Mouse (Mus musculus) midbrain, embryonic 11.5 days (tissue): ENCODE measurements around the gene Nfe2. TPM values are rescaled to one million over a fixed set of nuclear protein-coding genes. Genes with fewer than 3 reads are reported as not detected.

Experiments
- ATAC-seq: fragments of 200-750 bp; cut with Nextera tagmentation; 2 replicates; pipeline ENCODE4 v1.8.0; 2017; ENCODE audit warnings: moderate TSS enrichment, moderate library complexity; ENCODE audit not compliant: low FRiP score
- DNase-seq: peaks from one replicate; pipeline ENCODE4 v3.0.0; 2015; ENCODE audit warnings: low spot score; ENCODE audit errors: missing footprints
- H3K27ac ChIP-seq: fragments of 300-500 bp; sonication (generic); 2 replicates; pipeline ENCODE4 v1.5.1; 2014; ENCODE audit warnings: low read depth, low read length
- H3K27me3 ChIP-seq: fragments of 300-500 bp; sonication (generic); 2 replicates; pipeline ENCODE4 v1.6.1; 2014; ENCODE audit warnings: mild to moderate bottlenecking, low read length, moderate library complexity, mixed read lengths; ENCODE audit not compliant: control insufficient read depth, insufficient read depth
- H3K36me3 ChIP-seq: fragments of 300-500 bp; sonication (generic); 2 replicates; pipeline ENCODE4 v1.6.1; 2014; ENCODE audit warnings: mild to moderate bottlenecking, low read length, moderate library complexity, mixed read lengths; ENCODE audit not compliant: control insufficient read depth, insufficient read depth
- H3K4me1 ChIP-seq: fragments of 300-500 bp; sonication (generic); 2 replicates; pipeline ENCODE4 v1.6.1; 2014; ENCODE audit warnings: low read length; ENCODE audit not compliant: control insufficient read depth, insufficient read depth
- H3K4me2 ChIP-seq: fragments of 300-500 bp; sonication (generic); 2 replicates; pipeline ENCODE4 v1.6.1; 2014; ENCODE audit warnings: mild to moderate bottlenecking, moderate library complexity
- H3K4me3 ChIP-seq: fragments of 300-500 bp; sonication (generic); 2 replicates; pipeline ENCODE4 v1.5.1; 2014; ENCODE audit warnings: low read depth, low read length
- H3K9ac ChIP-seq: fragments of 300-500 bp; sonication (generic); 2 replicates; pipeline ENCODE4 v1.6.1; 2014; ENCODE audit warnings: low read length
- H3K9me3 ChIP-seq: fragments of 300-500 bp; sonication (generic); 2 replicates; pipeline ENCODE4 v1.6.1; 2016; ENCODE audit warnings: low read length; ENCODE audit not compliant: control insufficient read depth
- WGBS: fragments of 180-500 bp; shearing (Covaris S2); extraction: QIAGEN DNeasy Blood & Tissue Kit; methylation state at CpG from one replicate; pipeline ENCODE4 v1.1.7; 2014; 5-methylcytosine and 5-hydroxymethylcytosine counted together
- polyA plus RNA-seq: library from polyadenylated mRNA; unstranded; fragments of >200 nt; fragmentation: Nextera tagmentation; extraction: Ambion mirVana; gene quantifications from 2 replicates; pipeline ENCODE4 v1.2.1, GENCODE M21; 2014

Gene Nfe2
- polyA plus RNA-seq, 1 experiment from 2014 or later: 6.9 TPM

DNA sequence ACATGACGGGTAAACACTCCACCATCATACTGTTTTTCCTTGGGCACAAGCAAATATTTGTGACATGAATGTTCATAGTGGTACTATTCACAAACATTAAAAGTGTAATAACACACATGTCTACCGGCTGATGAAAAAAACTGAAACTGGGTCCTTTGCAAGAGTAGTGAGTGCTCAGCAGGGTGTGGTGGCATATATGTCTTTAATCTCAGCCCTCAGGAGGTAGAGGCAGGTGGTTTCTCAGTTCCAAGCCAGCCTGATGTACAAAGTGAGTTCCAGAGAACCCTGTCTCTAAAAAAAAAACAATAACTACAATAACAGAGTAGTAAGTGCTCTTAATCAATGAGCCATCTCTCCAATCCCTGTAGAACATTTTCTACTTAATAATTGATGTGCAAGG is 6.6 kb upstream of the Nfe2 start:
- DNase-seq (no peak), ATAC-seq (no peak)
- H3K4me2 ChIP-seq: no peak overlapping the region
- H3K36me3 ChIP-seq: no peaks in the 10 kb centered on the region
- no peaks in the 10 kb centered on the region for H3K4me1 ChIP-seq
- no peak overlapping the region for H3K9ac ChIP-seq
- H3K4me3 ChIP-seq: no peak overlapping the region
- H3K9me3 ChIP-seq: no peaks in the 10 kb centered on the region
- H3K27ac ChIP-seq: no peak overlapping the region
- 88% methylated on average over 2 of the region's 2 CpGs for WGBS
- H3K27me3 ChIP-seq: no peaks in the 10 kb centered on the region

DNA sequence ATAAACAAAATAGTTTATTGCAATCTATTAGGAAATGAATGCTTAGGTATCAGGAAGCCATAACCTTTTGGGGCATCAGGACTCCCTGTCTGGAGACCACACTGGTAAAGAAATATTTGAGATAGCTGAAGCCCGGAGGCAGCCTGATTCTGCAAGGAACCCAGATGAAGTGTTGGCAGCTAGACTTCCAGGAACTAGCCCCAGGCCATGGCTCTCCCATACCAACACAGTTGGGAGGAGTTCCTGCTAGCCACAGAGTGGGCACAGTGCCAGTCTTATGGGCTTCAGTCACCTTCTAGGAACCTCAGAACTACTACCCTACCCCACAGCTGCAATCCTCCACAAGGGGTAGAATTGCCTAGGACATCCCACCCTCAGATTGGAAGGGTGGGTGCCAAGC is 1.8 kb upstream of the Nfe2 start:
- WGBS: 87% methylated on average over 1 of the region's 1 CpGs
- Histone ChIP-seq H3K36me3 (no peaks in the 10 kb centered on the region), H3K27ac (no peak overlapping the region), H3K4me3 (no peak overlapping the region), H3K27me3 (no peaks in the 10 kb centered on the region), H3K9ac (no peak overlapping the region), H3K9me3 (no peaks in the 10 kb centered on the region), H3K4me1 (peaks cover 10% of the 10 kb centered on the region; the same call in 1 of the 2 replicates), H3K4me2 (no peak overlapping the region)
- DNase-seq: no peak
- ATAC-seq: no peak

DNA sequence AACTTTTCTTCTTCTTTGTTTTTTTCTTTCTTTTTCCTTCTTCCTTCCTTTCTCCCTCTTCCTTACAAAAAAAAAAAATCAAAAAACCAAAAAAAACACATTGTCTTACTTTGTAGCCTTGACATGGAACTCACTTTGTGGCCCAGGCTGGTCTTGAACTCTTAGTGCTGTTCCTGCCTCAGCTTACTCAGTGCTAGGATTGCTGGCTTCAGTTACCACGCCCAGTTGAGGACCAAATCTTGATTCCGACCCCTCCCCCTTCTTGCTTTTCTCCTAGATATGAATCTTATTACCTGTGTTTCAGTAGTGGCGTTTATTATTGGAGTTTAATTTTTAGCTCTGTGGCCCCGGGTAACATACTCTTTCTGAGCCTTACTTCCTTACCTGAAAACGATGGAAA is 959 bp upstream of the Nfe2 start:
- no peaks in the 10 kb centered on the region for H3K36me3 ChIP-seq
- no peak overlapping the region for H3K9ac ChIP-seq
- H3K4me2 ChIP-seq: no peak overlapping the region
- peaks cover 14% of the 10 kb centered on the region; the same call in 1 of the 2 replicates for H3K4me1 ChIP-seq
- ATAC-seq: no peak
- H3K27ac ChIP-seq: no peak overlapping the region
- H3K27me3 ChIP-seq: no peaks in the 10 kb centered on the region
- WGBS: 88% methylated on average over 5 of the region's 5 CpGs
- H3K4me3 ChIP-seq: no peak overlapping the region
- no peak for DNase-seq
- H3K9me3 ChIP-seq: no peaks in the 10 kb centered on the region

DNA sequence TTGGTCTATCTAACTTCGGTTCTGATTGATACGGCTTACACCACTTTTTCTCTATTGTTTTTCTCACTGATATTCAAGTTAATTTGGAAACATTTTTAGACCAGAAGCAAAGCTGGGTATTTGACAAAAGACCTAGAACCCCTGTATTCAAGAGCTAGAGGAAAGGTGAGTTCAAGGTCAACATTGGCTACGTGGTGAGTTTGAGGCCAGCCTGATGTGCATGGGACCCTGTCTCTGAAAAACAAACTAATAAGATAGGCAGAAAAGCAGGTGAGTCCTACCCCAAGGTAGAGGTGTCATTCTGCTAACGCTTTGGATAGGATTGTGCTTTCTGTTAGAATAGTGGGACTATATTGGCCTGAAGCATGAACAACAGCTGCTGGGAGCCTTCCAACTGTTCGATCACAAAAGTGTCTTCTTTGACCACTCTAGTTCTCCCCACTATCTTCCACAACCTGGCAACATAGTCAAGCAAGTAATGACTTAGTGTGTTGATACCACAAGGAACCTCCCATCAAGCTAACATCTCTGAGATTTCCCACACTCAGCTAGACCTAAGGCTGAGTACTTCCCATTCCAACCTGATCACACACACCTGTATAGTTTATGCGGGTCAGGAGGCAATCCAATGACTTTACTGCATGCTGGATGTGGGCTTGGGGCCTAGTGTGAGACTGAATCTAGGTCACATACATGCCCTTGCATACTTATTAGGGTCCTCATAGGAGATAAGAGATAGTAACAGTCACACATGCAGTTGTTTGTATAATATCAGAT is 1.8 kb downstream of the Nfe2 start:
- H3K4me2 ChIP-seq: no peak overlapping the region
- ATAC-seq (no peak), DNase-seq (no peak)
- no peaks in the 10 kb centered on the region for H3K9me3 ChIP-seq
- H3K36me3 ChIP-seq: no peaks in the 10 kb centered on the region
- 91% methylated on average over 6 of the region's 6 CpGs for WGBS
- no peak overlapping the region for H3K4me3 ChIP-seq
- no peaks in the 10 kb centered on the region for H3K27me3 ChIP-seq
- H3K4me1 ChIP-seq: peaks cover 14% of the 10 kb centered on the region; the same call in 1 of the 2 replicates
- H3K27ac ChIP-seq: no peak overlapping the region
- no peak overlapping the region for H3K9ac ChIP-seq

DNA sequence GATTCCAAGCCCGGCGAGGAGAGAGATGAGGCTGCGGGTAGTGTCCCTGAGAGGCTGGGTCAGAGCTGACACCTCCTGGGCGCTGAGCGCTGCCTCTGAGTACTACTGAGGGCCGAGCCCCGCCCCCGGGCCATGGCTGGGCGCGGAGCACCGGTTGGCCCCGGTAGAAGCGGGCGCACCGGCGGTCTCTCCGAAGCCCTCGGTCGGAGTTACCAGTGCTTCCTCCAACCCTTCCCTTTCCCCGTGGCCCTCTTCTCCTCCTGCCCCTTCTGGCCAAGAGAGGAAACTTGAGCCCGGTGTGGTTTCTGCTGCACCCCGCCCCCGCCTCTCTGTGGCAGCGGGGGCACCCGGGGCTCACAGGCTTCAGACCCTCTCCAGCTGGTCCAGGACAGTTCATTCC is 3.0 kb downstream of the Nfe2 start:
- DNase-seq (no peak), ATAC-seq (peak; percentile 68)
- under 1% methylated on average over 25 of the region's 25 CpGs for WGBS
- Histone ChIP-seq H3K36me3 (no peaks in the 10 kb centered on the region), H3K27me3 (no peaks in the 10 kb centered on the region), H3K9ac (peak overlapping the region; percentile 66), H3K9me3 (no peaks in the 10 kb centered on the region), H3K4me1 (peaks cover 16% of the 10 kb centered on the region; the same call in 1 of the 2 replicates), H3K27ac (no peak overlapping the region), H3K4me2 (peak overlapping the region; percentile 65), H3K4me3 (peak overlapping the region; percentile 30)

GRCm38 (mm10) chr15:103253352-103253751 is 4.9 kb downstream of the Nfe2 start:
- no peak for ATAC-seq
- Histone ChIP-seq H3K36me3 (no peaks in the 10 kb centered on the region), H3K4me2 (no peak overlapping the region), H3K27me3 (no peaks in the 10 kb centered on the region), H3K4me1 (peaks cover 12% of the 10 kb centered on the region; the same call in 1 of the 2 replicates), H3K27ac (no peak overlapping the region), H3K9ac (no peak overlapping the region), H3K4me3 (no peak overlapping the region), H3K9me3 (no peaks in the 10 kb centered on the region)
- WGBS: 83% methylated on average over 1 of the region's 1 CpGs
- no peak for DNase-seq

- H3K36me3 ChIP-seq: peaks cover 4% of the 10 kb centered on the region; the same call in 1 of the 2 replicates
- 88% methylated on average over 3 of the region's 3 CpGs for WGBS
- peaks cover 12% of the 10 kb centered on the region; the same call in 1 of the 2 replicates for H3K4me1 ChIP-seq
- no peak for ATAC-seq
- no peaks in the 10 kb centered on the region for H3K27me3 ChIP-seq
- H3K4me2 ChIP-seq: no peak overlapping the region
- H3K4me3 ChIP-seq: no peak overlapping the region
- no peak overlapping the region for H3K27ac ChIP-seq
- DNase-seq: no peak
- H3K9me3 ChIP-seq: no peaks in the 10 kb centered on the region
- H3K9ac ChIP-seq: no peak overlapping the region
These were observed 5.5 kb downstream of the Nfe2 start for GRCm38 (mm10) chr15:103252660-103253059.

DNA sequence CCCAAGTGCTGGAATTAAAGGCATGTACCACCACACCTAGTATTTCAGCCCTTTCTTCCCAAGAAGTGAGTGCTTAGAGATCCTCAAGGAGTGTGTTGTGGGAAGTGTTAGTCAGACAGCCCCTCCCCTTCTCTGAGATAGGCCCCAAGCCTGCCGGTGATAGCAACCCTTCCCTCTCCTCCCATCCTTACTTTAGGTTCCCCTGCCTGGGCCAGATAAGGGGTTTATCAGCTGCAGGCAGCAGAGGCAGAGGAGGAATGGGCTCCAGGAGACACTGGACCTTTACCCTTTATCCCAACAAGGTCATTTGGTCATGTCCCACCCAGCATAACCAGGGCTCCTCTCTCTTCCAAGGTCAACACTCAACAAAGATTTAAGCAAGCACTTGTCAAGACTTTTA is 6.6 kb downstream of the Nfe2 start:
- H3K4me3 ChIP-seq: no peak overlapping the region
- 63% methylated on average over 1 of the region's 1 CpGs for WGBS
- DNase-seq (no peak), ATAC-seq (no peak)
- H3K36me3 ChIP-seq: peaks cover 13% of the 10 kb centered on the region; the same call in 1 of the 2 replicates
- peaks cover 12% of the 10 kb centered on the region; the same call in 1 of the 2 replicates for H3K4me1 ChIP-seq
- no peak overlapping the region for H3K9ac ChIP-seq
- H3K27me3 ChIP-seq: no peaks in the 10 kb centered on the region
- no peak overlapping the region for H3K4me2 ChIP-seq
- H3K27ac ChIP-seq: no peak overlapping the region
- H3K9me3 ChIP-seq: no peaks in the 10 kb centered on the region

- WGBS: 37% methylated on average over 2 of the region's 2 CpGs
- Histone ChIP-seq H3K9ac (no peak overlapping the region), H3K36me3 (peaks cover 21% of the 10 kb centered on the region; the same call in 1 of the 2 replicates), H3K4me2 (no peak overlapping the region), H3K27ac (no peak overlapping the region), H3K4me1 (peaks cover 9% of the 10 kb centered on the region; the same call in 1 of the 2 replicates), H3K9me3 (no peaks in the 10 kb centered on the region), H3K4me3 (no peak overlapping the region), H3K27me3 (no peaks in the 10 kb centered on the region)
- DNase-seq (peak; percentile 96), ATAC-seq (no peak)
These were observed 7.9 kb downstream of the Nfe2 start for GRCm38 (mm10) chr15:103250195-103250740.
